Mouse (Mus musculus): ENCODE measurements around the gene Khsrp. TPM values are rescaled to one million over a fixed set of nuclear protein-coding genes. Genes with fewer than 3 reads are reported as not detected.

Khsrp gene
- total RNA-seq, 1 experiment from 2014 or later = 122 TPM

- ATAC-seq (replicated peaks; ENCODE audit: low read depth, poor library complexity, severe bottlenecking) = peak; percentile 85
These were observed 519 bp upstream of the Khsrp start for GRCm38 (mm10) chr17:57031661-57032420.

GRCm38 (mm10) chr17:57029691-57030090, 1.6 kb downstream of the Khsrp start:
- ATAC-seq (replicated peaks; ENCODE audit: low read depth, poor library complexity, severe bottlenecking) = no peak

GRCm38 (mm10) chr17:57027471-57027870, 3.9 kb downstream of the Khsrp start:
- ATAC-seq (replicated peaks; ENCODE audit: low read depth, poor library complexity, severe bottlenecking) = no peak

- ATAC-seq (replicated peaks; ENCODE audit: low read depth, poor library complexity, severe bottlenecking) = no peak
These were observed 10.4 kb downstream of the Khsrp start for GRCm38 (mm10) chr17:57020960-57021359.

- ATAC-seq (replicated peaks; ENCODE audit: low read depth, poor library complexity, severe bottlenecking) = peak; percentile 48; the same call in 1 of the 2 replicates
These were observed 11.6 kb downstream of the Khsrp start for GRCm38 (mm10) chr17:57019693-57020092.

GRCm38 (mm10) chr17:57012245-57012795, 19.0 kb downstream of the Khsrp start:
- ATAC-seq (replicated peaks; ENCODE audit: low read depth, poor library complexity, severe bottlenecking) = no peak

- ATAC-seq (replicated peaks; ENCODE audit: low read depth, poor library complexity, severe bottlenecking) = peak; percentile 84
These were observed 19.8 kb downstream of the Khsrp start, which contains the start of the genes Gtf2f1 and Gm17949 for GRCm38 (mm10) chr17:57011236-57012141. Gene Gtf2f1 (minus strand): TSS chr17:57011288. Gene Gm17949 (plus strand): TSS chr17:57011469.

GRCm38 (mm10) chr17:57010911-57011235, 20.4 kb downstream of the Khsrp start:
- peak; percentile 42 for ATAC-seq (replicated peaks; ENCODE audit: low read depth, poor library complexity, severe bottlenecking)

GRCm38 (mm10) chr17:57007137-57007905, 24.0 kb downstream of the Khsrp start:
- ATAC-seq (replicated peaks; ENCODE audit: low read depth, poor library complexity, severe bottlenecking) = no peak

GRCm38 (mm10) chr17:57003994-57004393, 27.3 kb downstream of the Khsrp start:
- ATAC-seq (replicated peaks; ENCODE audit: low read depth, poor library complexity, severe bottlenecking) = no peak

- ATAC-seq (replicated peaks; ENCODE audit: low read depth, poor library complexity, severe bottlenecking) = no peak
These were observed 30.1 kb downstream of the Khsrp start for GRCm38 (mm10) chr17:57001228-57001627.

GRCm38 (mm10) chr17:56999968-57000609, 31.2 kb downstream of the Khsrp start, which contains the start of gene Pspn:
Gene Pspn (minus strand): TSS chr17:57000018.
- no peak for ATAC-seq (replicated peaks; ENCODE audit: low read depth, poor library complexity, severe bottlenecking)

- no peak for ATAC-seq (replicated peaks; ENCODE audit: low read depth, poor library complexity, severe bottlenecking)
These were observed 31.9 kb downstream of the Khsrp start for GRCm38 (mm10) chr17:56999414-56999813.

- peak; percentile 98 for ATAC-seq (replicated peaks; ENCODE audit: low read depth, poor library complexity, severe bottlenecking)
These were observed 34.2 kb downstream of the Khsrp start, which contains the start of gene Alkbh7 for GRCm38 (mm10) chr17:56997029-56997667. Gene Alkbh7 (plus strand): TSS chr17:56997339.

GRCm38 (mm10) chr17:56996506-56996905, 34.8 kb downstream of the Khsrp start:
- ATAC-seq (replicated peaks; ENCODE audit: low read depth, poor library complexity, severe bottlenecking) = no peak

- no peak for ATAC-seq (replicated peaks; ENCODE audit: low read depth, poor library complexity, severe bottlenecking)
These were observed 36.3 kb downstream of the Khsrp start for GRCm38 (mm10) chr17:56995046-56995445.

- no peak for ATAC-seq (replicated peaks; ENCODE audit: low read depth, poor library complexity, severe bottlenecking)
These were observed 40.4 kb downstream of the Khsrp start for GRCm38 (mm10) chr17:56990966-56991365.

- peak; percentile 96 for ATAC-seq (replicated peaks; ENCODE audit: low read depth, poor library complexity, severe bottlenecking)
These were observed 41.1 kb downstream of the Khsrp start, which contains the start of gene Clpp for GRCm38 (mm10) chr17:56990115-56990746. Gene Clpp (plus strand): TSS chr17:56990305.

Measured in common myeloid progenitor, adult 5-6 weeks (primary cell).